Mouse (Mus musculus): ENCODE data around the gene Alpk1. TPM values are rescaled to one million over a fixed set of nuclear protein-coding genes. Genes with fewer than 3 reads are reported as not detected.

Alpk1 gene
- total RNA-seq, 2 experiments from 2014 or later = 2.0 to 3.1 TPM

DNA sequence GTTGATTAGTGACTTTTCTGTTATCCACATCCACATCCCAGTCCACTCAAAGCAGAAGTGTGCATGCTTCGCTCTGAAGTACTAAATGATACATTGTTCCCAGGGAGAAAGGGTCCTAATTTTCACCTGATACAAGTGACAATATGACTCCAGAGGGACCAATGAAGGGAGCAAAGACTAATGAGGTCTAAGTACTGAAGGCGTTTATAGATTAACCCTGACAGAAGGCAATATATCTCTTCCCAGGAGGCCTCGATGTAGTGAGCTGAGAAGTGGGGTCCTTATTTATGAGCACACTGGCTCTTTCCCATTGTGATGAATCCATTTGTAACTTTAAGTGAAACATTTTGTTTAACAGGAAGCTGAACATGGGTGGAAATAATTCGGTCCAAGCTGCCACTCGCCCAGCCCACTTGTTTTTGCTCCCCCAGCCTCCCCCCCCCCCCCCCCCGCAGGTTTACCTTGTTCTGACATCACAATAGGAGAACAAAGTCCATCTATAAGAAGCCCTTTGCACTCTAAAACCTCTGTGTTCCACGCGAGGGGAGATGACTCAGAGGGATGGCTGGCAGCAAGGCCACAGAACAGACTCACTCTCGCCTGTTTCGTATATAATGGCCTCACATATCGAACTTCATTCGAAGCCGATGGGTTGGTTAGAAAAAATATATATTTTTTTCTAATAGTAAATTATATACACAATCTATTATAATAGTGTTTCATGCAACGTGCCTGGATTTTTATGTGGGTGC is 36.5 kb downstream of the Alpk1 start:
- no peak for DNase-seq

DNA sequence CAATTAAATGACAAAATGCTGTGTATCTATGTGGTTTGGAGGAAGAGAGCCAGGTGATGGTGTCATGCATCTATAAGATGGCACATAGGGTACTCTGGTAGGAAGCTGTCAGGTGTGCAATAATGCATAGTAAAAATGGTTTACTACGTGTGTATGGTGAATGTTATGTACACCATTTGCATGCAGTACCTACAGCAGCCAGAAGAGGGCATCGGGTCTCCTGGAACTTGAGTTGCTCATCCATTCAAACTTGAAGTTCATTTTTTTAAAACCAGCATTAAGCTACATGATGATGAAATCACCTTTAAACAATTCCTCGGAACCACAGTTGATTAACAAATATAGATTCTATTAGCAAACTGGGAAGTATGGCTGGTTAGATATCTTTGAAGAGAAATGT is 38.9 kb downstream of the Alpk1 start:
- DNase-seq = no peak

DNA sequence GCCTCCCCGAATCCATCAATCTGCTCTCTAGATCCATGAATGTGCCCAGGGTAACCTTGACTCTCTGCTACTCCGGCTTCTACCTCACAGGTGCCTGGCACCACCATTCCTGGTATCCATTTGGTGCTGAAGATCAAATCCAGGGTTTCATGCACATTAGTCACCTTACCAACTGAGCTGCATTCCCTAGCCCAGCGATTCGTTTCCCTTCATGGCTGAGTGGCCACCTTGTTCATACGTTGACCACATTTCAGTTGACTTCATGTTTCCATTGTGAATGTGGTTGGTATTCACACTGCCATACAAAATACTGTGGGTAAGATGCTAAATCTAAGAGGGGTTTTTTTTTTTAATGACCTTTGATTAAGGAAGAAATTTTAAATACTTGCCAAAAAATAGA is 42.5 kb downstream of the Alpk1 start:
- no peak for DNase-seq

DNA sequence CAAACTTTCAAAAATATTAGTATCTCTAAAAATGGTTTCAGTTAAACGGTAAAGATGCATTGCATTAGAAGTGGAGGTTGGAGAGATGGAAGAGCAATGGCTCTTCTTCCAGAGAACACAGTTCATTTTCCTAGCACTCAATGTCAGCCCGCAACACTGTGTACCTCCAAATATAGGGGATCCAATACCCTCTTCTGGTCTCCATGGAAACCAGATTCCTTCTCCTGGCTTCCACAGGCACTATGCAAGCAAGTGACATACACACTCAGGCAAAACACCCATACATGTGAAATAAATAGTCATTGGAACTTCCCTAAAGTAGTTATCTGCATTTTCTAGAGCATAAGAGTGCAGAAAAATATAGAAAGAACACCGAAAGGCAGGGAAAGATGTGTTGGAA is 44.9 kb downstream of the Alpk1 start:
- no peak for DNase-seq

DNA sequence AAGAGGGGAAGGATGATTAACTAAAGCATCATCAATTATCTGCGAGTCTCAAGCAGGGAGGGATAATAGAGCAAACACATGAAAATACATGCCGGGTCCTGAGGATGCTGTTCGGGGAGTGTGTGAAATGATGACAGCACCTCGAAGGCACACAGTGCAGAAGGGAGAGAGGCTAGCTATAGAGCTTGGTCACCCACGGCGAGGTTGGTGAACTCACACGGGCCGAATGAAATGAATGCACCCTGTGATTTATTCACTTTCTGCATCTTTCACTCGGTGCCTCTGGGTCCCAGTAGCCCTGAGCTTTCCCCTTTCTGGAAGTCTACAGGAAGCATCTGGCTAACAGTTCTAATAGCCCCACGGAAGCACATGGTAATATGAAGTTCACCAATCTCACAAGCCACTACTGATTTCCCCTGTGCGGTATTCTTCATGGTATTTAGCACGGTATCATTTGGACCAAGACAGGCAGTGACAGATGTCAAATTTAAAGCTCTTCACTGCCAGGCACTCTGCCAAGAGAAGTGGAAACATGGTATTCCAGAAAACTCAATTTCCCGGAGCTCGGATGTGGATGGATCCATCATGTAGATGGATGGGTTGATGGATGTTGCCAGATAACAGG is 50.7 kb downstream of the Alpk1 start:
- no peak for DNase-seq

DNA sequence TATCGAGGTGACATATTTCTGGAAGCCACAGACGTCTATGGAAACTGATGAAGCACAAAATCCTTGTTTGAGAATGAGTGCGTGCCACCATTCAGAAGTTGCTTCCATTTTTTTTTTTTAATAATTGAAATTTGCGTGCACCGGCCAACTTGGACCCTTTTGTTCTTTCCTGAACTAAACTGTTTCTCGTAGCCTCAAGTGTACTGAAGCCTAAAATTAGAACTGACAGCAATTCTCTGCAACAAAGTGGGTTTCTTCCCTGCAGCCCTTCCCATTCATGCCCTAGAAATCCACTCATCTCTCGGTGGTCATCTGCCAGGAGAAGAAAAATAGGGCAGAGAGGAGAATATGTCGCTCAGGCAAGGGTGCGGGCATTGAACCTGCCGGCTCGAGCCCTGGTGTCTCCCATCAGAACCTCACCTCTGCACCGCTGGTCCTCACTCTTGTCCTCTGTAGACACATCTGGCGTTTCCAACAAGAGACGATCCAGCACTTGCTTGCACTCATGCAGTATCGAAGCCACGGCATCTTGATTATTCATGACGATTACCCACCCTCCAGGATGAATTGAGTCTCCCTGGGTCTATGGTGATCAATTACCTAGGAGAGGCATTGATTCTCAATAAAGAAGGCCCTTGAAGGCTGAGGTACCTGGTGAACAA is 51.3 kb downstream of the Alpk1 start:
- no peak for DNase-seq

DNA sequence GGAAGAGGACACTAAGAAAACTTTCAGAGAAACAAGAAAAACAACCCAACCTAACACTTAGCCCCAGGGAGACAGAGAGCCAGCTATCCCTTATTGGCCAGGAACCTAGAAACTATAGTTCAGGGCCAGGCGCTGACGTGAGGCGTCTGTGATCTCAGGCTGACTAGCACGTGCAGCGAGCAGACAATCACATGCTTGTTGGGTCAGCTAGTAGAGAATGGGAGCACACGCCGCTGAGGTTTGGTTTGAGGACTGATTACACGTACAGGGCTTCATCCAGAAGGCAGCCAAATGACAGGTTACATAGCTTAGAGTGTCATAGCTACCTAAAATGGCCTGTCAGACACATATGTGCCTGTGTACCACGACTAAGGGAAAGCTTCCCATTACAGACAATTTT is 52.3 kb downstream of the Alpk1 start:
- DNase-seq = no peak

DNA sequence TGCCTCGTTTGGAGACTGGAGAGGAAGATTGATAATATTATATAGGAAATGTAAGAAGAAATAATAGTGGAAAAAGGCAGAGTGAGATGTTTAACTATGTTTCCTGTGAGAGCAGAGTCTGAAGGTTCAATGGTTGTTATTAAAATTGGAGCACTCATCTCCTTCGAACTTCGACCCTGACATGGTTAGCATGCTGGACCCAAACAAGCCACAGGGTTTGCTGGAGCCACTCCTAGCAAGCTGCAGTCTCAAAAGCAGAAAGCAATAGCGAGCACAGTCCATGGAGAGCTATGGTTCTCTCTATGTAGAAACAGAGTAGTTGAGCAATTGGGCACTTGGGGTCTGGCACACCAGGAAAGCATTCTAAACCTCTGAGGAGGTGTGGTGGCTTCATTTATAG is 59.4 kb downstream of the Alpk1 start:
- no peak for DNase-seq

DNA sequence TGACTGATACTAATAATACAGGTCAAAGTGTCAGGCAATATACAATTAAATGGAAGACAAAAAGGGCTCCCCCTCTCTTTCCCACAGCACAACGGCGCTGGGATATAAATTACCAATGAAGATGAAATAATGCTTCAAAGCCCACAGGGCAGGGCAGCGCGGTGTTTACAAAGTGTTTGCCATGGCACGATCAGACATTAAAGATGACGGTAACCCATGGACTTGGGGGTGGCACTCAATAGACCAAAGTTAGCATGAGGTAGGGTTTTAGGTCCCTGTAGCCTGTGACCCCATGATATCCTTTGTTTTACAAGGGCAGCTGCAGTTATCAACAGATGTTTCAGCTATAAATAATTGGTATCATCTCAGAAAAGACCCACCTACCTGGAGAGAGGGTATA is 60.3 kb downstream of the Alpk1 start:
- DNase-seq = no peak

DNA sequence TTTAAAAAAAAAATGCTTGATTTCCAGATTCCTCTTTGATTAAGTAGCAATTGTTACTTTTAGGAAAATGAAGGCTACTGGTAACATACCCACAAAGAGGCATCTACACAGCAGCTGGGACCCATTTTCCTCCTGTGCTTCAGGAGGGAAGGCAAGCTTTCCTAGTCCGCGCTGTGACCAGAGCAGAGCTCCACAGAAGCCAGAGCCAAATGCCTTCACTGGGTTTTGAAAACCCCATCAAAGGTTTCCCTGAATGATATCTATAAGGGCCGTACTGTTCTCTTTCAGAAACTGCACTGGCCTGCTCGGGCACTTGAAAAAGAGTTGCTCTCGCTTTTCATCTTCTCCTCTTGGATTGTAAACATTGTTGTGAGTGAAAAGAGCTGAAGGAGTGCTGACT is 60.7 kb downstream of the Alpk1 start:
- no peak for DNase-seq

DNA sequence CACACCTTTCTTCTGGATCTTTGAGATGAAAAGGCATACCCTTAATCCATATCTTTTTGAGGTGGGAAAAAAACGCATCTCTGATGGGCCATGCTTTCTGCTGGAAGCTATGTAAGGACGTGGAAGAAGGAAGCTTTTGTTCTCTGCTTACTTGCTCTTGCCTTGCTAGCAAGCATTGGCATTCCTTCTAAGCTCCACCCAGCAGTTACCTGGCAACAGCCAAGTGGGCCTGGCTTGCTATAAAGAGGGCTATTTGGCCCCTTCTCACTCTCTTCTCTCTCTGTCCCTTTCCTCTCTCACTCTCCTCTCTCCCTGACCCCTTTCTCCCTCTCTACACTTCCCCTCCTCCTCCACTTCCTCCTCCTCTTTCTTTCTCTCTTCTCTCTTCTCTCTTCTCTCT is 63.6 kb downstream of the Alpk1 start:
- no peak for DNase-seq

DNA sequence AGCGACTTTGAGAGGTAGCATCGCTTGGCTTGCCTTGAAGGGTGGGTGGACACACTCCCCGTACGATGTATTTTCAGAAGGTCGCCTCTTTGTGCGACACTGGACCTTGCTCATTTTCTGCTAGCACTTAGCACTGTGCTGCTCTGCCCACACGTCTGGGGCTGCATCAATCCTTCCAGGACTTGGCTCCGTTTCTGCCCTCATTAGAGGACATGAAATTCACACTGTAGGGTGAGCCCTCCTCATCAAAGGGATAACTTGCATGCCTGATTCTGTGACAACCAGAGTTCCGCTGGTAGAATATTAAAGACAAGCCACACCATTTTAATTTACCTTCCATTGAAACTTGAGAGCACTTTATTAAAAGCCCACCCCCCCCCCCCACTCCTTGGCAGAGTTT is 67.2 kb downstream of the Alpk1 start:
- no peak for DNase-seq

DNA sequence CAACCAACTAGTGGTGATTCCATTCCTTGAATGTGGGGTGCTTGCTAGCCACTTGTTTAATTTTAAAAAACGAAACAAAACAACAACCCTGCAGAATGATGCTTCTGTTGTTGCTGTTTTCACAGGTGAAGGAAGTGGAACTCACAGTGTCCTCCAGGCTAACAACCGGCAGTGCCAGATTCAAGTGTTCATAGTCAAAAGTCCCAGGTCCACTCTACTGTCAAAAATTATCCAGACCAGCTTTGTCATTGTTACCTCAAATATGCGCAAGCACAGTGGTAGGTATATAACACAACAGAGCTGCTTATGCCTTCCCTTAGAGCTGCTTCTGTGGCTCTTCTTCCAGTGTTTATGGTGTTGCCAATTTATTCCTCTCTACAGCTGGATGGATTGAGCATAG is 68.8 kb downstream of the Alpk1 start:
- DNase-seq = no peak

DNA sequence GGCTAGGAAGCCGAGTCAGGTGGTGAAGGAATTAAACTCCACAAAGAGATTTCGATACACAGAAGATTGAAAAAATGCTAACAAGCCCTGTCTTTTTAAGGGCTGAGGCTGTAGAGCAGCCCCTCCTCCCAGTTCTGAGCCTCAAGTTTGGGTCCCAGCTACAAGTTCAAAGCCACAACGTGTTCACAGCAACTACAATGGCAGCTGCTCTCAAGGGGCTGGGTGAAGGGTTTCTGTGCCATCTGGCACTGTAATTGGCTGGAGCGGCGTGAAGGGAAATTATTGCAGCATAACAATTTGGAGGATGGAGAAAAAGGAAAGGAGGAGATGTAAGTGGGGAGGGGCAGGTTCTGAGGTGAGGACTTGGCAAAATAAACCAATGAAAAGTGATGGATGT is 73.2 kb downstream of the Alpk1 start:
- no peak for DNase-seq

DNA sequence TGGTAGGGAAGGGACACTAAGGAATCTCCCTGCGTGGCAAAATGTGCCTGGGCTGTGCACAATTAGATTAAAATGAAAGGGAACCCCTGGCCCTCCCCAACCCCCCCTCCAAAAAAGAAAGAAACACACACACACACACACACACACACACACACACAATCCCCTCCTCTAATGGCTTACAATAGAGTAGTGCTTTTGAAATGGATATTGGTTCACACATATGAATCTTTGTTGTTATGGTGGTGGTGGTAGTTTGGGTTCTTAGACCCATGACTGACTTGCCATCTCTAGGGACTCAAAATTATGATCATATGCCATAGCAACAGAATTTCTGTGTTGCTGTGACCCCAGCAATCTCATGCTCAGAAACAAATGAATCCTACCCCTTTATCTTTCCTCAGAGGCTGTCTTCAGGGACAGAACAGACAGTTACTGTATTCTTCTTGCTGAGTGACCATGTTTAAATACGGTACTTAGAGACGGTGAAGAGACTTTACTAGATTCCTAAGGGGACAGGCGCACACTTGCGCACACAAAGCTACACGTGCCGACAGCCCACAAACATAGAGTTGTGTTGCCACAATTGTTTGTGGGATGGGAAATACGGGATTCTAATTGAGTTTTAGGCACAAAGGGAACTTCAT is 73.8 kb downstream of the Alpk1 start:
- no peak for DNase-seq

DNA sequence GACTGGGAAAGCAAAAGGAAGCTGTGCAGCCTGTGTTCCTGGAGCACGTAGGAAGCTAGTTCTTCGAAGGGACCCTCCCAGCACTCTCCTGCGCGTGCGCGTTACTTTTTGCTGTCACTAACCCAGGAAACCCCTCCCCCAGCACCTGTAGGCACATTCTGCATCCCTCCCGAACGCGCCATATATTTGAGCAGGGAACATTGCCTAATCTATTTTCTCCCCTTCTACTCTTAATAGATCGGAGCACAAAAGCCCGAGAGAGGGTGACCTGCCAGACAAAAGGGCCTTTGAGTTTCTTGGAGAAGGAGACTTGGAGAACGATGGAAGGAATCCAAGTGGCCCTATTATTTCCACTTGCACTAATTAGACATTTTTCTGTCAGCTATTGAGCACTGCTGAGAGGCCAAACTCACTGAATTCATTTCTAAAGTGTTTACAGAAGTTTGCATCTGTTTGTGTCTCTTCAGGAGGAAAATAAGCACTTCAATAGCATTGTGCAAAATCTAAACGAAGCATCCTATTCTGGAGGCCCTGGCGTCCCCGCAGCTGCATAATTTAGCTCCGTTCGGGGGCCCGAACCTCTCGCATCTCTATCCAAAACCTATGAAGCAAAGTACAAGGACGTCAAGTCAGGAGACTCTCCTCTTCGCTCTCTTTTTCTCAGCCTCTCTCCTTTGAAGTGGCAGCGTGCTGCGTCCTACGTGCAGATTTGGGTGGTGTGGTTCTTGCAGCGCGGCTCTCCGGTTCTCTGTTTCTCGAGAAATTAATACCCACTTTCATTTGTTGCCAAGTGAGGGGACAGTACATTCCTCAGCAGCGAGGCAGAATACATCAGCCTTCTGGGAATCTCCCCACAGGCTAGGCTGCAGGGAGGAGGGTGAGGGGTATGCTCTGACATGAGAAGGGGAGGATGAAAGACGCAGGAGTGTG is 74.5 kb downstream of the Alpk1 start:
- DNase-seq = no peak

DNA sequence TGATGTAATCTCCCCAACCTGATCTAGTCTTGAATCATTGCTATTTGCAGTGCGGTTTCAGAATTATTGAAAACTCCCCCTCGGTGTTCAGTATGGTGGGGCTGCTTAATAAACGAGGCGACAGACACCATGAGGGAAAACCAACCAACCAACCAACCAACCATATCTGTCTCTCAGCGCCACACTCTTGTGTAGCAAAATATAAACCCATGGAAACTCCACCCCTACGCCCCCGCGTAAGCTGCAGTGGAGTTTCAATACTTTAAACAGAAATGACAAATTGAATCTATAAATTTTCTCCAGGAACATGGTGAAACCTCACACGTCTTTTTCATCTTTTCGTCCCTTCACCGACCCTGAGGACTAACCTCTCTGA is 75.2 kb downstream of the Alpk1 start:
- no peak for DNase-seq

DNA sequence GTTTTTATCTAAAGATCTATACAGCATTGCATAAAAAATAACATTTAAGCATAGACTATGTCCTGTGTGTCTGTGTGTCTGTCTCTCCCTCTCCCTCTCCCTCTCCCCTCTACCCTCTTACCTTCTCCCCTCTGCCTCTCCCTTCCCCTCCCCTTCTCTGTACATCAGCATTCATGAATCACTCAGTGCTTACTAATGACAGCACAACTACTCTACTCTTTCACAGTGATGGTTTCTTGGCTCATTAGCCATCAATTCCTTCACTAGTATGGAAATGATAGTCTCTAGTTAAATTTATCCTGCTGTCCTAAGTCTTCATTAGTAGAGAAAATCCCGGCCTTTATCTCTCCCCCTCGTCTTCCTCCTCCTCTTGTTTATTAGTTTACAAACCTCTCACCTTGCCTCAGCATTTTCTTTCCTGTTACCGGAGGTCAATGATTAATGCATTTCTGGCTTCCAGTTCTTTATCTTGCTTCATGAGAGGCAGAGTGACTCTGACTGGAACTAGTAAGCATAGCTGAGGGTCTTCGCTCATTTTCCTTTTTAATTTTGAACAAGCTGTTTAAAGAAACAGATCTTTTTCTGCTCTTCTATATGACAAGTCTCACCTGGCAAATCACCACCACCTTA is 79.0 kb downstream of the Alpk1 start:
- no peak for DNase-seq

DNA sequence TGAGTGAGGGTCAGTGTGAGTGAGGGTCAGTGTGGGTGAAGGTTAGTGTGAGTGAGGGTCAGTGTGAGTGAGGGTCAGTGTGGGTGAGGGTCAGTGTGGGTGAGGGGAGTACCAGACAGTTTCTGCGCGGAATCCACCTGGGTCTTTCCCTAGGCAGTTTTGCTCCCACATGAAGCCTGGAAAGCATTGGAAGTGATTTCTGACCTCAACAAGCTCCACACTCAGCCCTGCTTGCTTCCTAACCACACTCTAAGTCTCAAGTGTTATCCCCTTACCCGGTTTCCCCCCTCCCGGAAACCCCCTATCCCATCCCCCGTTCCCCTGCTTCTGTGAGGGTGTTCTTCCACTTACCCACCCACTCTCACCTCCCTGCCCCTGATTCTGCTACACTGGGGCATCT is 81.7 kb downstream of the Alpk1 start:
- no peak for DNase-seq

DNA sequence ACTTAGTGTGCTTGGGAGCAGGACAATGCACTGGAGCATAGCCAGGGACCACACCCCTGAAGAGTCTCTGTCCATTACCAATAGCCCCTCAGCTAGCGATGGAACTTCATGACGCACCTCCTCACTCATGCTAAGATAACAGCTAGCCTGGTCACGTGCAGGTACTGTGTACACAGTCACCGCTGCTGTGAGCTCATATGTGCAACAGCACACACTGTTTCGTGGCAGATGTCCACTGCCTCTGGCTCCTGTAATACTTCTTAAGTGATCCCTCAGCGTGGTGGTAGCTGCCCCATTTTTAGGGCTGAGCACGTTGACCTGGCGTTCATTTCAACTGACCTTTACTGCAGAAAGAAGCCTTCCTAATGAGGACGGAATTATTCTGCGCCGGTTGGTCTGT is 83.8 kb downstream of the Alpk1 start:
- DNase-seq = no peak
